Mouse (Mus musculus): ENCODE results near the gene Cfap54. TPM values are rescaled to one million over a fixed set of nuclear protein-coding genes. Genes with fewer than 3 reads are reported as not detected.

Cfap54 gene
- polyA plus RNA-seq, 1 experiment, result 0.09 TPM

- no peaks in the 10 kb centered on the region for H3K27me3 ChIP-seq (ENCODE audit: control insufficient read depth)
Observed at GRCm38 (mm10) chr10:93014059-93014795, 67.2 kb downstream of the Cfap54 start.

GRCm38 (mm10) chr10:93011085-93011484 is 70.3 kb downstream of the Cfap54 start:
- H3K27me3 ChIP-seq (ENCODE audit: control insufficient read depth), result no peaks in the 10 kb centered on the region
- no peak overlapping the region for H3K4me3 ChIP-seq (replicated peaks)
- H3K9me3 ChIP-seq (ENCODE audit: control insufficient read depth, low read length), result no peaks in the 10 kb centered on the region
- H3K36me3 ChIP-seq (ENCODE audit: control insufficient read depth), result no peaks in the 10 kb centered on the region
- no peaks in the 10 kb centered on the region for H3K4me1 ChIP-seq (ENCODE audit: control insufficient read depth)
- TF ChIP-seq GATA1 (IDR thresholded peaks at IDR 0.05; ENCODE audit: low read length) (no peak), TAL1 (IDR thresholded peaks at IDR 0.05; ENCODE audit: low read length) (no peak)

More at GRCm38 (mm10) chr10:93014059-93014795, 67.2 kb downstream of the Cfap54 start:
- Histone ChIP-seq H3K36me3 (ENCODE audit: control insufficient read depth) (no peaks in the 10 kb centered on the region), H3K9me3 (ENCODE audit: control insufficient read depth, low read length) (no peaks in the 10 kb centered on the region), H3K4me3 (replicated peaks) (no peak overlapping the region), H3K4me1 (ENCODE audit: control insufficient read depth) (no peaks in the 10 kb centered on the region)
- TF ChIP-seq TAL1 (IDR thresholded peaks at IDR 0.05; ENCODE audit: low read length) (no peak), GATA1 (IDR thresholded peaks at IDR 0.05; ENCODE audit: low read length) (no peak)

DNA sequence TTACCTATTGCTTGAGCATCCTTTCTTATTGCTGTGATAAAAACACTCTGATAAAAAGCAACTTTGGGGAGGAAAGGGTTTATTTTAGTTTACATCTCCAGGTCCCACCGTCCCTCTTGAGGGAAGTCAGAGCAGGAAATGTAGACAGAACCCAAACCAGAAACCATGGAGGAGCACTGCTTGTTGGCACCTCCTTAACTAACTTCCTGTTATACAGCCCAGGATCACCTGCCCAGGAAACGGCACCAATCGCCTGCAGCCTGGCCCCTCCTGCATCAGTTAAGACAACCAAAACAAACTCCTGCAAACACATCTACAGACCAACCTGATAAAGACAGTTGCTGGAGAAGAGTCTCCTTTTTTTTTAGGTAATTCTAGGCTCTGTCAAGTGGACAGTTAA is 74.4 kb downstream of the Cfap54 start:
- H3K36me3 ChIP-seq (ENCODE audit: control insufficient read depth), result no peaks in the 10 kb centered on the region
- H3K27me3 ChIP-seq (ENCODE audit: control insufficient read depth), result no peaks in the 10 kb centered on the region
- no peak overlapping the region for H3K4me3 ChIP-seq (replicated peaks)
- no peaks in the 10 kb centered on the region for H3K9me3 ChIP-seq (ENCODE audit: control insufficient read depth, low read length)
- no peaks in the 10 kb centered on the region for H3K4me1 ChIP-seq (ENCODE audit: control insufficient read depth)
- TF ChIP-seq GATA1 (IDR thresholded peaks at IDR 0.05; ENCODE audit: low read length) (no peak), TAL1 (IDR thresholded peaks at IDR 0.05; ENCODE audit: low read length) (no peak)

GRCm38 (mm10) chr10:93006405-93006804 is 75.0 kb downstream of the Cfap54 start:
- H3K4me3 ChIP-seq (replicated peaks), result no peak overlapping the region
- H3K9me3 ChIP-seq (ENCODE audit: control insufficient read depth, low read length), result no peaks in the 10 kb centered on the region
- H3K27me3 ChIP-seq (ENCODE audit: control insufficient read depth), result no peaks in the 10 kb centered on the region
- H3K36me3 ChIP-seq (ENCODE audit: control insufficient read depth), result no peaks in the 10 kb centered on the region
- H3K4me1 ChIP-seq (ENCODE audit: control insufficient read depth), result no peaks in the 10 kb centered on the region
- no peak for TF ChIP-seq GATA1 (IDR thresholded peaks at IDR 0.05; ENCODE audit: low read length)
- TF ChIP-seq TAL1 (IDR thresholded peaks at IDR 0.05; ENCODE audit: low read length), result no peak

DNA sequence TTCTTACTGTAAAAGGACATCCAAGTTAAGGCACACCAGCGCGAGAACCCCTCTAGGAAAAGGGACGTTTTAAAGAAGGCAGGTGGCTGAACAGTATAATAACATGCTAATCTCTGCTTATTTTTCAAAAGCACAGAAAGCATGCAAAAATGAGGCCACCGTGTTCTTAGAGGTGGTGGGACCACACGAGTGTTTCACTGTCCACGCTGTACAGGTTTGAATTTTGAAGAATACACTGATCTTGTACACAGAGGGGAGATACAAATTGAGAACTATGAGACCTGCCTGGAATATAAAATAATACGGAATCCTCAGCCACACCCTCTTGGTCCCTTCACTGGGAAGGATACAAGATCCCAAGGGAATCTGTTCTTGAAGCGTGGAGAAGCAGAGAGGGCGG is 82.9 kb downstream of the Cfap54 start:
- H3K9me3 ChIP-seq (ENCODE audit: control insufficient read depth, low read length), result no peaks in the 10 kb centered on the region
- H3K27me3 ChIP-seq (ENCODE audit: control insufficient read depth), result no peaks in the 10 kb centered on the region
- H3K4me3 ChIP-seq (replicated peaks), result no peak overlapping the region
- no peak for TF ChIP-seq TAL1 (IDR thresholded peaks at IDR 0.05; ENCODE audit: low read length)
- no peak for TF ChIP-seq GATA1 (IDR thresholded peaks at IDR 0.05; ENCODE audit: low read length)
- H3K36me3 ChIP-seq (ENCODE audit: control insufficient read depth), result no peaks in the 10 kb centered on the region
- H3K4me1 ChIP-seq (ENCODE audit: control insufficient read depth), result no peaks in the 10 kb centered on the region

DNA sequence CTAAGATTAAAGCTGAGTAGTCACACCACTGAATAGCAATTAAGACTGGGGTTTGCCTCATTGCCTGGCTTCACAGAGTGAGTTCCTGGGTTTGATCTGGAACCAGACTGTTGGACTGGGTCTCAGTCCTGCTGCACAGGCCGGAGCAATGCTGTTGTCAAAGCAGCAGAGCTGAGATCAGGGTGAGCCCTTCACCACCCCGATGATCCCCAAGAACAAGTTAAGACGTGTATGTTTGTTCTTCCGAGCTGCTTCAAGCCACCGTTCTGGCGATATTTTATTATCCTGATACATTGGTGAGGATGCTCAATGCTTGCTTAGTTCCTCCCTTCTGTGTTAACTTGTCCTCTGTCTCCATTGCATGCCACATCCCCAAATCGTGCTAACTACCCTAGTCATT is 86.2 kb downstream of the Cfap54 start:
- TF ChIP-seq GATA1 (IDR thresholded peaks at IDR 0.05; ENCODE audit: low read length) (no peak), TAL1 (IDR thresholded peaks at IDR 0.05; ENCODE audit: low read length) (no peak)
- Histone ChIP-seq H3K4me3 (replicated peaks) (no peak overlapping the region), H3K9me3 (ENCODE audit: control insufficient read depth, low read length) (no peaks in the 10 kb centered on the region), H3K36me3 (ENCODE audit: control insufficient read depth) (no peaks in the 10 kb centered on the region), H3K27me3 (ENCODE audit: control insufficient read depth) (no peaks in the 10 kb centered on the region), H3K4me1 (ENCODE audit: control insufficient read depth) (no peaks in the 10 kb centered on the region)

DNA sequence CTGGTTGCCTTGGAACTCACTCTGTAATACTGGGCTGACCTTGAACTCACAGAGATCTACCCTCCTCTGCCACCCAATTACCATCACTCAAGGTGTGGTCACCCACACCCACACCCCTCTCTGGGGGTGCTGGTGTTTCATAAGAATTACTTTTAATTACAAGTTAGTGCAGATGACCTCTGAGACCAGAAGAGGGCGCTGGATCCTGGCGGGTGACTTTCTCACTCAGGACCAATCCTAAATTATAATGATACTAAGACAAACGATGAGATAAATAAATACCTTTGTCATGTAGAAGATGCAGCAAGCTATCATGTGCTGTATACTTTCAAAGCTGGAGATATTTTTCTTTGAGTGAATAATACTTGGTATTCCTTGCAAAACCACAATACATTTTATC is 87.1 kb downstream of the Cfap54 start:
- H3K9me3 ChIP-seq (ENCODE audit: control insufficient read depth, low read length), result no peaks in the 10 kb centered on the region
- H3K36me3 ChIP-seq (ENCODE audit: control insufficient read depth), result no peaks in the 10 kb centered on the region
- H3K27me3 ChIP-seq (ENCODE audit: control insufficient read depth), result no peaks in the 10 kb centered on the region
- TF ChIP-seq TAL1 (IDR thresholded peaks at IDR 0.05; ENCODE audit: low read length), result no peak
- TF ChIP-seq GATA1 (IDR thresholded peaks at IDR 0.05; ENCODE audit: low read length), result no peak
- H3K4me3 ChIP-seq (replicated peaks), result no peak overlapping the region
- H3K4me1 ChIP-seq (ENCODE audit: control insufficient read depth), result no peaks in the 10 kb centered on the region

- H3K27me3 ChIP-seq (ENCODE audit: control insufficient read depth), result no peaks in the 10 kb centered on the region
- no peaks in the 10 kb centered on the region for H3K9me3 ChIP-seq (ENCODE audit: control insufficient read depth, low read length)
- H3K4me3 ChIP-seq (replicated peaks), result no peak overlapping the region
- H3K36me3 ChIP-seq (ENCODE audit: control insufficient read depth), result no peaks in the 10 kb centered on the region
- no peaks in the 10 kb centered on the region for H3K4me1 ChIP-seq (ENCODE audit: control insufficient read depth)
- TF ChIP-seq GATA1 (IDR thresholded peaks at IDR 0.05; ENCODE audit: low read length), result no peak
- no peak for TF ChIP-seq TAL1 (IDR thresholded peaks at IDR 0.05; ENCODE audit: low read length)
Observed at GRCm38 (mm10) chr10:92992526-92992925, 88.9 kb downstream of the Cfap54 start.

- no peaks in the 10 kb centered on the region for H3K9me3 ChIP-seq (ENCODE audit: control insufficient read depth, low read length)
- no peaks in the 10 kb centered on the region for H3K4me1 ChIP-seq (ENCODE audit: control insufficient read depth)
- no peaks in the 10 kb centered on the region for H3K27me3 ChIP-seq (ENCODE audit: control insufficient read depth)
- TF ChIP-seq TAL1 (IDR thresholded peaks at IDR 0.05; ENCODE audit: low read length) (no peak), GATA1 (IDR thresholded peaks at IDR 0.05; ENCODE audit: low read length) (no peak)
- no peak overlapping the region for H3K4me3 ChIP-seq (replicated peaks)
- no peaks in the 10 kb centered on the region for H3K36me3 ChIP-seq (ENCODE audit: control insufficient read depth)
Observed at GRCm38 (mm10) chr10:92990576-92990975, 90.8 kb downstream of the Cfap54 start.

GRCm38 (mm10) chr10:92965134-92965533 is 116.3 kb downstream of the Cfap54 start:
- Histone ChIP-seq H3K9me3 (ENCODE audit: control insufficient read depth, low read length) (no peaks in the 10 kb centered on the region), H3K36me3 (ENCODE audit: control insufficient read depth) (no peaks in the 10 kb centered on the region), H3K27me3 (ENCODE audit: control insufficient read depth) (no peaks in the 10 kb centered on the region), H3K4me1 (ENCODE audit: control insufficient read depth) (no peaks in the 10 kb centered on the region), H3K4me3 (replicated peaks) (no peak overlapping the region)
- TF ChIP-seq TAL1 (IDR thresholded peaks at IDR 0.05; ENCODE audit: low read length) (no peak), GATA1 (IDR thresholded peaks at IDR 0.05; ENCODE audit: low read length) (no peak)

Measured in erythroblast, embryonic 14.5 days (primary cell).